Mouse (Mus musculus): ENCODE data around the gene Srl. TPM values are rescaled to one million over a fixed set of nuclear protein-coding genes. Genes with fewer than 3 reads are reported as not detected.

Gene Srl
- polyA plus RNA-seq, 1 experiment: 12.6 TPM

GRCm38 (mm10) chr16:4576873-4577272 is 35.3 kb upstream of the Srl start:
- H3K4me1 ChIP-seq (ENCODE audit: control insufficient read depth, insufficient read depth, low read length): no peaks in the 10 kb centered on the region
- 36% methylated on average over 2 of the region's 2 CpGs for WGBS
- H3K4me3 ChIP-seq (replicated peaks; ENCODE audit: extremely low read depth, low read depth, low read length): no peak overlapping the region
- TF ChIP-seq POLR2A (IDR thresholded peaks at IDR 0.05; ENCODE audit: borderline replicate concordance, extremely low read depth, low read depth, low read length) (no peak), CTCF (IDR thresholded peaks at IDR 0.05; ENCODE audit: insufficient read depth, low read length) (no peak)
- no peak for DNase-seq

- no peak for DNase-seq
- TF ChIP-seq CTCF (IDR thresholded peaks at IDR 0.05; ENCODE audit: insufficient read depth, low read length) (no peak), POLR2A (IDR thresholded peaks at IDR 0.05; ENCODE audit: borderline replicate concordance, extremely low read depth, low read depth, low read length) (no peak)
- no peak overlapping the region for H3K4me3 ChIP-seq (replicated peaks; ENCODE audit: extremely low read depth, low read depth, low read length)
- no peaks in the 10 kb centered on the region for H3K4me1 ChIP-seq (ENCODE audit: control insufficient read depth, insufficient read depth, low read length)
- 56% methylated on average over 2 of the region's 2 CpGs for WGBS
Observed at GRCm38 (mm10) chr16:4576038-4576437, 34.4 kb upstream of the Srl start.

- no peak for DNase-seq
- 68% methylated on average over 4 of the region's 4 CpGs for WGBS
- no peaks in the 10 kb centered on the region for H3K4me1 ChIP-seq (ENCODE audit: control insufficient read depth, insufficient read depth, low read length)
- TF ChIP-seq CTCF (IDR thresholded peaks at IDR 0.05; ENCODE audit: insufficient read depth, low read length) (no peak), POLR2A (IDR thresholded peaks at IDR 0.05; ENCODE audit: borderline replicate concordance, extremely low read depth, low read depth, low read length) (no peak)
- no peak overlapping the region for H3K4me3 ChIP-seq (replicated peaks; ENCODE audit: extremely low read depth, low read depth, low read length)
Observed at GRCm38 (mm10) chr16:4570737-4571136, 29.1 kb upstream of the Srl start.

- no peak overlapping the region for H3K4me3 ChIP-seq (replicated peaks; ENCODE audit: extremely low read depth, low read depth, low read length)
- no peaks in the 10 kb centered on the region for H3K4me1 ChIP-seq (ENCODE audit: control insufficient read depth, insufficient read depth, low read length)
- WGBS: 16% methylated on average over 4 of the region's 4 CpGs
- peak; percentile 91 for TF ChIP-seq CTCF (IDR thresholded peaks at IDR 0.05; ENCODE audit: insufficient read depth, low read length)
- no peak for TF ChIP-seq POLR2A (IDR thresholded peaks at IDR 0.05; ENCODE audit: borderline replicate concordance, extremely low read depth, low read depth, low read length)
- DNase-seq: peak; percentile 84
Observed at GRCm38 (mm10) chr16:4567912-4568311, 26.3 kb upstream of the Srl start.

- peak overlapping the region; percentile 82 for H3K4me3 ChIP-seq (replicated peaks; ENCODE audit: extremely low read depth, low read depth, low read length)
- WGBS: under 1% methylated on average over 43 of the region's 43 CpGs
- H3K4me1 ChIP-seq (ENCODE audit: control insufficient read depth, insufficient read depth, low read length): no peaks in the 10 kb centered on the region; the same call in 1 of the 2 replicates
- peak; percentile 77 for DNase-seq
- TF ChIP-seq POLR2A (IDR thresholded peaks at IDR 0.05; ENCODE audit: borderline replicate concordance, extremely low read depth, low read depth, low read length) (0 out of 2 replicates have a peak, but pooled peaks have one; percentile 27), CTCF (IDR thresholded peaks at IDR 0.05; ENCODE audit: insufficient read depth, low read length) (peak; percentile 50)
Observed at GRCm38 (mm10) chr16:4560145-4560952, 18.7 kb upstream of the Srl start.

GRCm38 (mm10) chr16:4559715-4560144 is 18.1 kb upstream of the Srl start, which contains the start of gene Tfap4:
Gene Tfap4, minus strand, starts transcription at chr16:4559854.
- peak; percentile 83 for DNase-seq
- TF ChIP-seq POLR2A (IDR thresholded peaks at IDR 0.05; ENCODE audit: borderline replicate concordance, extremely low read depth, low read depth, low read length) (no peak), CTCF (IDR thresholded peaks at IDR 0.05; ENCODE audit: insufficient read depth, low read length) (peak; percentile 28; the same call in 1 of the 2 replicates)
- Histone ChIP-seq H3K4me3 (replicated peaks; ENCODE audit: extremely low read depth, low read depth, low read length) (peak within 1 kb of the TSS; percentile 82), H3K4me1 (ENCODE audit: control insufficient read depth, insufficient read depth, low read length) (no peaks in the 10 kb centered on the region; the same call in 1 of the 2 replicates)
- 0% methylated on average over 17 of the region's 17 CpGs for WGBS

- Histone ChIP-seq H3K4me1 (ENCODE audit: control insufficient read depth, insufficient read depth, low read length) (no peaks in the 10 kb centered on the region; the same call in 1 of the 2 replicates), H3K4me3 (replicated peaks; ENCODE audit: extremely low read depth, low read depth, low read length) (peak overlapping the region; percentile 82)
- 0% methylated on average over 43 of the region's 43 CpGs for WGBS
- no peak for TF ChIP-seq CTCF (IDR thresholded peaks at IDR 0.05; ENCODE audit: insufficient read depth, low read length)
- TF ChIP-seq POLR2A (IDR thresholded peaks at IDR 0.05; ENCODE audit: borderline replicate concordance, extremely low read depth, low read depth, low read length): no peak
- no peak for DNase-seq
Observed at GRCm38 (mm10) chr16:4558980-4559631, 17.5 kb upstream of the Srl start.

- no peak for TF ChIP-seq CTCF (IDR thresholded peaks at IDR 0.05; ENCODE audit: insufficient read depth, low read length)
- peak; percentile 86; the same call in 1 of the 2 replicates for TF ChIP-seq POLR2A (IDR thresholded peaks at IDR 0.05; ENCODE audit: borderline replicate concordance, extremely low read depth, low read depth, low read length)
- no peaks in the 10 kb centered on the region; the same call in 1 of the 2 replicates for H3K4me1 ChIP-seq (ENCODE audit: control insufficient read depth, insufficient read depth, low read length)
- under 1% methylated on average over 38 of the region's 38 CpGs for WGBS
- H3K4me3 ChIP-seq (replicated peaks; ENCODE audit: extremely low read depth, low read depth, low read length): peak overlapping the region; percentile 82
- peak; percentile 87 for DNase-seq
Observed at GRCm38 (mm10) chr16:4558384-4558979, 16.9 kb upstream of the Srl start.

GRCm38 (mm10) chr16:4557949-4558348 is 16.3 kb upstream of the Srl start:
- peak; percentile 67 for DNase-seq
- H3K4me1 ChIP-seq (ENCODE audit: control insufficient read depth, insufficient read depth, low read length): no peaks in the 10 kb centered on the region; the same call in 1 of the 2 replicates
- WGBS: under 1% methylated on average over 19 of the region's 19 CpGs
- TF ChIP-seq CTCF (IDR thresholded peaks at IDR 0.05; ENCODE audit: insufficient read depth, low read length) (no peak), POLR2A (IDR thresholded peaks at IDR 0.05; ENCODE audit: borderline replicate concordance, extremely low read depth, low read depth, low read length) (peak; percentile 33; the same call in 1 of the 2 replicates)
- H3K4me3 ChIP-seq (replicated peaks; ENCODE audit: extremely low read depth, low read depth, low read length): peak overlapping the region; percentile 82
